Mouse (Mus musculus) G1E-ER4 (cell line): Measurements from ENCODE around the gene Katnal1. TPM values are rescaled to one million over a fixed set of nuclear protein-coding genes. Genes with fewer than 3 reads are reported as not detected.

ENCODE experiments used
- GATA1 ChIP-seq: IDR thresholded peaks from one replicate; pipeline ENCODE4 v1.8.0; 2012; ENCODE audit warnings: low read length, inconsistent platforms
- polyA plus RNA-seq: library from polyadenylated mRNA; stranded (reverse); fragments of >175 nt; gene quantifications from 2 replicates; pipeline ENCODE4 v1.2.3, GENCODE M21; 2012

Gene Katnal1
- polyA plus RNA-seq, 1 experiment, result not detected

DNA sequence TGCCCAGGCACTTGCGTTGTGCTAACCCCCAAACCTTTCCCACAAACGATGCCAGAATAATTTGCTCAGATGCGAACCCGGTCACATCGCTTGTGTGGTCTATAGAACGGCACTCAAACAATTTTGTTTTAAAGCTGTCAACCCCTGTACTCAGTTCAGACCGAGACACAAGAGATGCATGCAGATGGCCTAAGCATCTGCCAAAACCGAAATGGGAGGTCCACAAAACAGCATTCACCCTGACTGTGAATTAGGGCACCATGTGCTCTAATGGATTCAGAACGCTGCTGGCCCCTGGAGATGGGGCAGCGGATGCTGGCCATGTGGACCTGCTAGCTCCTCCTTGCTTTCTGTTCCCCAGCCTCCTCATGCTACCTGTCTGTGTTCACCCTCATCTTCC is 12.7 kb upstream of the Katnal1 start:
- TF ChIP-seq GATA1, result no peak

DNA sequence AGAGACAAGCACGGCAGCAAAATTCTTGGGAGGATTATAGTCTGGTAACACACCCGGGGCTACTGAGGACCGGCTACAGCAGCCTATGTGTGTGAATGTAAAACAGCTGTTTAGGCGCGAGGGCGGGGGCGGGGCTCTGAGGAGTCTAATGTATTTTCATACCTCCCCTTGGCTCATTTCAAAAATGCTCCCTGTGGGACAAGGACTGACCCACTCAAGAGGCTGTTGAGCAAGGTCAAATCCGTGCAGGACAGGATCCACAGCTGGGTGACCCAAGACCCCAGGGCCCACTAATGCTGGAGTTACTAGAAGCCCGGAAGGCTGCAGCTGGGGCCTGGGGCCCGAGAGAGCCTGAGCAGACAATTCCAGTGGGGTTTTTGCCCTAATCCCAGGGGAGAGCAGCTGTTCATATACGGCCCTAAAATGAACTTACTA is 10.8 kb upstream of the Katnal1 start:
- TF ChIP-seq GATA1, result no peak

DNA sequence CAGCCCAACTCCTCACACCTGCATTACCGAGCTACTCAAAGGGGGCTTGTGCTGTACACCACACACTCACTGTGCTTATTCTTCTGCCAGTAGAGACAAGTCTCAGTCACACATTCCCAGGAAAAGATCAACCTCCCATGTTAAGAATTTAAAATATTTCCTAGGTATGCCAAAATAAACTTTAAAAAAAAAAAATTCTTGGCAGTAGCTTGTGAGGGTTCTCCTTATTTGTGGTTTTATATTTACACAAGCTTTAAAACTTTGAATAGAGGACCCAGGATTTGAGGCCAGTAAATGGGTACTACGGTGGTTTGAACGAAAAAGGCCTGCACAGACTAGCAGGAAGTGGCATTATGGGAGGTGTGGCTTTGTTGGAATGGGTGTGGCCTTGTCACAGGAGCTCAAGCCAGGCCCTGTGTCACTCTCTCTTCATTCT is 7.4 kb upstream of the Katnal1 start:
- TF ChIP-seq GATA1, result no peak

DNA sequence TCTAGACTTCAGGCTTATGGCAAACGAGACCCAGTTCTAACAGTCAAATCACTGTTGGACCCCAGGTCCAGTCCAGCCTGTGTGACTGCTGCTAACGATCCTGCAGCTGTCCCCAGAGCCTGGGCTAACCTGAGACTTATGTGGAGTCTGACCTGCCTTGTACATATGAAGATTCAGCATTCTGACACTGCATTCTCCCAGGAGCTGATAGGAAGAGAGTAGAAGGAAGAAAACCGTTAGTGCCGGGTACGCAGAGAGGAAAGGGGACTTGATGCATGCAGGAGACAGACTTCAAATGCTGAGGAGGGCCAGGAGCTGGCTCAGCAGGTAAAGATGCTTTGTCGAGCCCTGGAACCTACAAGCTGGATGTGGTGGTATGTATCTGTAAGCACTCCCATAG is 6.8 kb upstream of the Katnal1 start:
- no peak for TF ChIP-seq GATA1

DNA sequence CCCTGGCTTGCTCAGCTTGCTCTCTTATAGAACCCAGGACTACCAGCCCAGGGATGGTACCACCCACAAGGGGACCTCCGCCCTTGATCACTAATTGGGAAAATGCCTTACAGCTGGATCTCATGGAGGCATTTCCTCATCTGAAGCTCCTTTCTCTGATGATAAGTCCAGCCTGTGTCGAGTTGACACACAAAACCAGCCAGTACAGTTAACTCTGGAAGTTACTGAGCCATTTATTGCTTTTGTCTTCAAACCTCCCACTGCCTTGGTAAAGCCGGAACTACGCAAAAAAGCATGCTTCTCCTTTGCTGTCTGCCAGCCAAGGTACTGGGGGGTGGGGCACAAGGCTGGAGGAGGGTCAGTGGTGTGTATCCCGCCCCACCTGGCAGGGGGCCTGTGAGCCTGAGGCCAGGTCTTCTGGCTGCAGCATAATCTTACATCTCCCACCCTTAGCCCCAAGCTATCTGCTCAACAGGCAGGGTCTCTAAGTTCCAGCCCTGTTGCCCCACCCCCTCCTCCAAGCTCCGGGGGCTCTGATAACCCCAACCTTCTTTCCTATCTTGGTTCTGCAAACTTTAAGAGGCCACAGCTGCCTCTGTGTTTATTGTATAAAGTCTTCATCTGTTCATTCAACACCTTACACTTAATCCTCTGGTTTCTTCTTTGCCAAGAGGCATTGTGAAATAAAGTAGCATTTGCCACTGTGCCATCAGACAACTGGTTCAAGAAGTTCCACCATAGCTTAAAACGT is 6.1 kb upstream of the Katnal1 start:
- TF ChIP-seq GATA1, result no peak

DNA sequence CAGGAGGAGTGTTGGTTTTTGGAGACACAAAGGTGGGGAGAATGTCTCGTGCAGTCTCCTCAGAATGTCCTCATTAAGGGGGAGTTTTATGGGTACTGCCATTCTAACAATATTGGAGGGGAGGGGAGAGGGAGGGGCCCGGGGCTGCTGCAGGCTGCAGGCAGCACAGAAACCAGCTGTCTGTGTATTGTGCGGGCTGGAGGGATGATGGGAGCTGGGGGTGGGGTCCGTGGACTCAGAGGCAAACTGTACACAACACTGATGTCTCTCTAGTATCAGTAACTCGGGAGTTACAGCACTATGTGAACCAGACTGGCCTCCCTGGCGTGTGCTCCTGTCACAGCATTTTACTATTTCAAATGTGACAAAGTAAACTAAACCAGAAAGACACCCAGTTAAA is 5.3 kb upstream of the Katnal1 start:
- TF ChIP-seq GATA1, result no peak

DNA sequence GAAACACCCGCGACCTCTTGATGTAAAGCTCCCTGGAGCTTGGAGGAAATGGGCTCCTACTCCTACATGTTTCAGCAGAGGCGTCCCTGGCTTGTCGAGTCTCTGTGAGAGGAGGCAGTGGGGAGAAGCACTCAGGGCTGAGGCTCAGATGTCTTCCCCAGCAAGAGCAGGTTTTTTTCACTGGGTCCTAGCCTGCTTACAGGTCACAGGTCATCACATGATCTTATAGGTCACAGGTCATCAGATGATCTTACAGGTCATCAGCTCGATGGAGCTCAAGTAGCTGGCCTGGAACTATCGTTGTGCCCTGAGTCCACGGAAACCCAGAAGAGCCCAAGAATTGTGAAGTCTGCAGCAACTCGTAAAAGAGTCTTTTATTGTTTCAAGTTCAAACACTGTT is 4.6 kb upstream of the Katnal1 start:
- TF ChIP-seq GATA1, result no peak

DNA sequence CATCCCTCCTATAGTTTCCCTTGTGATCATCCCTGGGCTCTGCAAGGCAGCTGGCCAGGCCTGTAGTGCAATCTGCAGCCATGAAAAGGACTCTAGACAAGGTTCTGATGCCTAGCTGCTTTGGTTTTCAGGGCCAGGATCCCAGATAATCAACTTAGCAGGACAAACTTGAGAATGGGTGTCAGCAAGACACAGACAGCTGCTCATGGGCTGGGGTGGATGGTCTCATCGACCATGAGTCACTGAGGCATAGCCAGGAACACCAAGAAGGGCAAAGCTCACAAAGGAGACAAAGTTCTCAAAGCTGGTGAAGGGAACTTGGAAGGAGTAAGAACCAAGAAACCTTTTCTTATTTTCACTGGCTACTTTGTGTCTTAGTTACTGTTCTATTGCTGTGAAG is 2.2 kb upstream of the Katnal1 start:
- TF ChIP-seq GATA1, result no peak

DNA sequence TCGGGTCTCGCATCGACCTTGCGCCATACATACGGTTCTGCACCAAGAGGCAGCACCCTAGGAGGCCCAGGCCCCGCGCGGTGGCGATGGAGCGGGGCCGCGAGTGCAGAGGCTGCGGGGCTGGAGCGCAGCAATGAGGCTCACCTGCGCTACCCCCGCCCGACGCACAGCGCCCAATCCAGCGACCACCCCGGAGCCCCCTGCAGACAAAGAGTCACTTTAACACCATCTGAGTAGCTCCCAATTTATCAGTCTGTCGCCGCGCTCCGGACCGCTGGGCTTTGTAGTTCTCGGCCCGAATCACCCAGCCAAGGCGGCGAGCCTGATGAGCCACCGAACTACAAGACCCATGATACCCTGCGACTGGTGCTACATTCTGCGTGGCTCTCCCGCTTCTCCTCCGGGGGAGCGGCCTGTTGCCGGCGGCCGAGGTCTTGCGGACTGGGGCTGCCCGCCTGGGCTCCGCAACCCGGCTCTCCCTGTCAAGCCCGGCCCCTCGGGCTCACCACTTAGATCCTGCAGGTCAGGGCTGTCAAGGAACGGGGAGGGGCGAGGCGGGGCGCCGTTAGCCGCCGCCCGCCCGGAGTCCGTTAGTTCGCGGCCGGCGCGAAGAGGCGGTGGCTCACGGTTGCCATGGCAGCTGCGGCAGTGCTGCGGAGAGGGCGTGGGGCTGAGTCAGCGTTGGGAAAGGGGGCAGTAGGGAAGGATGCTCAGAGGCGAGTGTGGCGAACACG is 571 bp downstream of the Katnal1 start:
- no peak for TF ChIP-seq GATA1

DNA sequence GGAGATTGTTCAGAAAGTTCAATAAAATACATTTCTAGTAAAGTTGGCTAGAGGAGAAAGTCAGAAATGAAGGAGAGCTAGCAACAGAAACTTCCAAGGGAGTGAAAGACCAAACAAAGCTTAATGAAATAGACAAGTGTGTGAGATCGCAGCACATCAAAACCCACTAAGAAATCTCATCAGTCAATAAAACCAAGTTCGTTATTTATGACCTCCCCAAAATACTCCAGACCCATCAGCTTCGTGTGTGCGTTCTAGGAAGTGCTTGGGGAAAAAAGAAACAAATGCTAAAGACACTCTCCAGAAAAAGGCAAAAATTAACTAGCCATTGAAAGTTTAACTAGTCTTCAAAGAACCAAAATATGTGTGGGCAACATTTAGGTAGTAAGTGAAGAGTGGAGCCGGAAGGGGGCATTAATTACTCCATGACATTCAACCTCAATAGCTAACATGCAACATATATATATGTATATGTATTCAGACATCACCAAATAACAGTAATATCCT is 1.4 kb downstream of the Katnal1 start:
- no peak for TF ChIP-seq GATA1

DNA sequence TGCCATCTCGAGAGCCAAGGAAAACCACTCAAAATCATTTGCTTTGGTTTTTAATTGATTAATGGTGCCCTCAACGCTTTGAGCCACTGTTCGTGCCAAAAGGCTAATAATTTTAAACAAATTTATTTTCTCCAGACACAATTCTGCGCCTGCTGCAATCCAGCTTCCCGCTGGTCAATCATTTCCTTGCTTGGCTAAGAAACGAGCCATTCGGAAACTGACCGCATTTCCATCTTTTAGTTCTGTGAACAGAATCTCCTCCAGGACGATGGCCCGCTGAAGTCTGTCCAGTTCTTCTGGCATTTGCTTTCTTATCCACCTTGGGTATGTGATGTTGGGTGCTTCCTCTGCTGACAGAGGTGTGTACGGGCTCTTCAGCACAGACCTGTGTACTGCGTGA is 4.5 kb downstream of the Katnal1 start:
- TF ChIP-seq GATA1, result no peak

DNA sequence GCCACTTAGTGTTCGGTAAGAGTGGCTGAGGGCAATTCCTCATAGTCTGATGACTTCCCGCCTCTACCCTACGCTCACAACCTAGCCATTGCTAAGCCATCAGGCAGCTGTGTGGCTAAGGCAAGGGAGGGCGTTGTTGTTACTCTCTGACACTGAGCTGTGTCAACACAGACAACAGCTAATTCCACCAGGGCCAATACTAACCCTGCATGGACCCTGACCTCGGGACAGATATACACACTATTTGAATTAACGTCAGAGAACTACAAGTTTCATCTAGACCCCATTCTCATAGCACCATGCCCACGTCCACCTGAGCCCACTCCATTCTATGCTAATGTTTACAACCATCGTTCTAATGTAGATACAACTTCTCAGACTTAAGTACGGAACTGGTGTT is 5.1 kb downstream of the Katnal1 start:
- TF ChIP-seq GATA1, result no peak

DNA sequence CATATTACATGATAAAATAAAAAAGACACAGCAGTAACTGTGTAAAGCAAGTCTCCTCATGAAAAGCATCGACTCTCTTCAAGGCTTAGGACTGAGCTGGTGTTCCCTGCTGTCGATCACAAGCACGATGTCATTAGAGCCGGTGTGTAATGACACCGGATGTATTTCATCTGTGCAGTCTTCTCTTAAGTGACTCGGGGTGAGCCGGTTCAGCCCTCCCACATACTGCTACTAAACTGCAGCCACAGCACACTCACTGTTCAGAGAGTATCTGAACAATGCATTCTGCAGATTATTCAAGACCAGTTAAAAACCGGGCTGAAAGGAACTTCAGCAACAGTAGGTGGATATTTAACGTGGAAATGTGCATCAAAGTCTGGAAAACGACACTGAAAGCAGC is 5.7 kb downstream of the Katnal1 start:
- TF ChIP-seq GATA1, result no peak

DNA sequence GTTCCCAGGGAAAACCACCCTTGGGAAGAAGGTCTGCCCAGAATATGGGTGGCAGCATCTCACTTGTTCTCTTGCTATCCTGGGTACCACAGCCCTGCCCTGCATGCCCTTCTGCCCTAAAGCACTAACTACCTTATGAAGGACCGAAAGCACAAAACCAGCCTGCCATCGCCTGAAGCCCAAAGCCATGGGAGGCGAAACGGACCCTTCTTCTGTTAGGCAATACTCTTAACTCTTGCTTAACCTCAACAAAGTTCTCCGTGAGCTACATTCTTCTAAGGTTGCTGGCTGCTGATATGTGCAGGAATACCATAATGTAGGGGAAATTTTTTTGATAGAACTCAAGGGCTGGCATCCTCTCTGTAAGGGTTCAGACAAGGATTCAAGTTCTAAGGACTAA is 6.3 kb downstream of the Katnal1 start:
- TF ChIP-seq GATA1, result no peak

DNA sequence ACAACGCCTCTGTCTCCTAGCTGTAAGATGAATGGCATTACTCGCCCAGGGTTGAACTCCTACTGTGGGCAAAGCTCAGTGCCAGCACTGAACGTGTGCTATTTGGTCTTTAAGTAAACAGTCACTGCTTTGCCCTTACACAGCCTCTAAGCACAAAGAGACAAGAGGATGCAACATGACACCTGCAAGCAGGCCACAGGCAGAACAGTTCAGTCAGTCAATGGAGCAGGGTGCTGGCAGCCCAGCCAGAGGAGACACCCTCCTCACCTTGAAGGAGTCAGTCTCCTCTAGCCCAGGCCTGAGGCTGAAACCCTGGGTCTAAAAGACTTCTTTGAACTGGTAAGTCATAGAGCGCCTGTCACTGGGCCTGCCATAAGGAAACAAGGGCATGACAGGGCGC is 11.1 kb downstream of the Katnal1 start:
- TF ChIP-seq GATA1, result no peak

DNA sequence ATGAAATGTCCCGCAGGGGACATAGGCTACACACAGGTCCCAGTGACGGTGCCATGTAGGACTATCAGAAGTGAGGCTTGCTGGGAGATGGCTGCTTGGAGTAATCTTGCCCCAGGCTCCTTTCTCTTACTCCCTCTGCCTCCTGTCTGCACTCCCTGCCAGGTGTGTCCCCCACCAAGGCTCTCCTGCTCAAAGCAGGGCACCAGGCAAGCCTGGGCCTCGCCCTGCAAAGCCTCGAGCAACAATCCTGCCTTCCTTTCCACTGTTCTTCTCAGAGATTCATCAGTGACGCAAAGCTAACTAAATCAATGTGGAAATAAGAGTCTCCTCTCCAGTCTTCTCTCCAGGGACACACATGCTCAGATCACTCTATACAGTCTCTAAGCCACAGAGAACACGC is 12.3 kb downstream of the Katnal1 start:
- no peak for TF ChIP-seq GATA1

DNA sequence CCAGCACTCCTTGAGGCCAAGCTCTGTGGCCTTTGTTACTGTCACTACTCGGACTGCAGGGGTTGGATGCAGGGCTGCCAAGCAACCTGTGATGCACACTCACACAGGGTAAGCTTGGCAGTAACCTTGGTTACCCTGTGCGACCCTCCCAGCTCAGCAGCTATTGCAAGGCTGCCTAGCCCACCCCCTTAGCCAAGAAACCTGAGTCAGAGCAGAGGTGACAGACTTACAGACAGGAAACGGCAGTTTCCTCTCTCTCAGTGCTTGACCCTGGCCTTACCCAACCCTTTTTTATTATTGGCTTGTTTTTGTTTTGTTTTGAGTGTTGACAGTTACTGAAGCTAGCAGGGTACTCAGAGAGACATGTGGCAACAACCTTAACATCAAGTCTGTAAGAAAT is 16.9 kb downstream of the Katnal1 start:
- no peak for TF ChIP-seq GATA1
